Mouse (Mus musculus): ENCODE data around the gene Orai3. TPM values are rescaled to one million over a fixed set of nuclear protein-coding genes. Genes with fewer than 3 reads are reported as not detected.

Orai3 gene
- polyA plus RNA-seq, 1 experiment from 2014 or later: 10.3 TPM

DNA sequence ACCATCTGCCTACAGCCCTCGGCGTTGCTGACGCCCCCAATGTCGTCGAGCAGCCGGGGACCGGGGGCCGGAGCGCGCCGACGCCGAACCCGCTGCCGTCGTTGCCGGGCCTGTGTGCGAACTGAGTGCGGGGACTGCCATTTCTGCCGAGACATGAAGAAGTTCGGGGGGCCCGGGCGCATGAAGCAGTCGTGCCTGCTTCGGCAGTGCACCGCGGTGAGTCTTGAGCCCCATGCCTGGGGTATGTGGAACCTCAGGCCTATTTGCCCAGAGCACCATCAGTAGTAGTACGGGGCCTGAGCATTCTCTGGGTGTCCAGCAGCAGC lies 21.4 kb upstream of the Orai3 start:
- Histone ChIP-seq H3K4me3 (peak overlapping the region; percentile 94), H3K27ac (peak overlapping the region; percentile 30; the same call in 1 of the 2 replicates), H3K27me3 (ENCODE audit: insufficient read depth, poor library complexity, severe bottlenecking) (no peaks in the 10 kb centered on the region), H3K4me1 (replicated peaks) (peaks cover 42% of the 10 kb centered on the region), H3K36me3 (peaks cover 58% of the 10 kb centered on the region), H3K9me3 (no peaks in the 10 kb centered on the region)
- DNase-seq (ENCODE audit: low spot score): no peak
- 95% methylated on average over 28 of the region's 28 CpGs for WGBS

DNA sequence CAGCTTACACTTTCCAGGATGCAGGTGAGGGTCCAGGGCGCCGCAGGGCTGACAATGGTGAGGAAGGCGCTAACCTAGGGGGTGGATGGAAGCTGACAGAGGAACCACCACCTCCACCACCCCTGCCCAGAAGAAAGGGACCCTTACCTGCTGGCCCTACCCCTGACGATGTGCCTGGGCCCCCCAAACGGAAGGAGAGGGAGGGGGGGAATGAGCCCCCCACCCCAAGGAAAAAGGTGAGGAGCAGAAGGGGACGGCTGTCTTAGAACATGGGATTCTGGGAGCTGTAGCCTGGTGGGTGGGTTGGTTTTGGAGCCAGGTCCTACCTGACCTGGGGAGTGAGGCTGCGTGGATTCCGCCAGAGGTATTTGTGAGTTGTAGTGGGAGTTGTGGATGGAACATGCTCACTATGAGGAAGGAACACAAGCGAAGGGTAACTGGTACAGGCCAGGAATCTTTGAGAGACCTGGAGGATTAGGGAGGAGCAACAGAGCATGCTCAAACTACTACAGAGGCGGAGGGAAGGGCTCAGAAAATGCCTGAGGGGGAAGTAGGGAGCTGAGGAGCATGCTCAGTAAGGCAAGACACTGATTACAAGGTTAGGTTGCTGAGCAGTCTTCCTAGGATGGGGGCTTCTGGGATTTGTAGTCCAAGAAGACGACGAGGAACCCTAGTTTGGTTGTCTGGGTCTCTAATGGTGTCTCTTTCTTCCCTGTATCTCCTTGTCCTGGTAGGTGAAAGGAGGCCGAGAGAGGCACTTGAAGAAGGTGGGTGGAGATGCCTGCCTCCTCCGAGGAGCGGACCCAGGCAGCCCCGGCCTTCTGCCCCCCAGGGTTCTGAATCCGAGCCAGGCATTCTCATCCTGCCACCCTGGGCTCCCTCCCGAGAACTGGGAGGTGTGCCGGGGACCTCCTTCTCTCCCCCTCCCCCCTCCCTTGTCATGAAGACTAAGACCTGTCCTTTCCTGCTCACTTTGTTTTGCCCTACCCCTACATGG lies 19.2 kb upstream of the Orai3 start:
- 88% methylated on average over 19 of the region's 19 CpGs for WGBS
- Histone ChIP-seq H3K27me3 (ENCODE audit: insufficient read depth, poor library complexity, severe bottlenecking) (no peaks in the 10 kb centered on the region), H3K9me3 (no peaks in the 10 kb centered on the region), H3K4me1 (replicated peaks) (peaks cover 30% of the 10 kb centered on the region), H3K4me3 (no peak overlapping the region), H3K27ac (no peak overlapping the region), H3K36me3 (peaks cover 80% of the 10 kb centered on the region)
- no peak for DNase-seq (ENCODE audit: low spot score)

DNA sequence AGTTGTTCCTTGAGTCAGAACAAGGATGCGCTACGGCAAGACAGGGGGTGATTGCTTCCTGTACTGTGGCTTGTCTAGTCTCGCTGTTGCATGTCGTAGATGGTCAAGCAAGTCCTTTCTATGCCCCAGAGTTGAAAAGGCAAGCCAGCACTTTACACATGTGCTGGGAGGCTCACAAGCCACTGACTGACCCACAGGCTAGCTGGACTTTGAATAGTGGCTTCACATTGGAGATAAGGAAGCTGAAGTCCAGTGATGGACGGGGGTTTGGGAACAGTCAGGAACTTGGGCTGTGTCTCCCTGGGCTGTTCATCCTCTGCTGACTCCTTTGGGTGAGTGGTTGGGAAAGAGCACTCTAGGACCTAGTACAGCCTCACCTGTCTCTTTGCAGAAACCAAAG lies 18.0 kb upstream of the Orai3 start:
- Histone ChIP-seq H3K9me3 (no peaks in the 10 kb centered on the region), H3K27me3 (ENCODE audit: insufficient read depth, poor library complexity, severe bottlenecking) (no peaks in the 10 kb centered on the region), H3K27ac (no peak overlapping the region), H3K4me1 (replicated peaks) (peaks cover 41% of the 10 kb centered on the region), H3K36me3 (peaks cover 92% of the 10 kb centered on the region), H3K4me3 (no peak overlapping the region)
- no peak for DNase-seq (ENCODE audit: low spot score)
- 94% methylated on average over 5 of the region's 5 CpGs for WGBS

DNA sequence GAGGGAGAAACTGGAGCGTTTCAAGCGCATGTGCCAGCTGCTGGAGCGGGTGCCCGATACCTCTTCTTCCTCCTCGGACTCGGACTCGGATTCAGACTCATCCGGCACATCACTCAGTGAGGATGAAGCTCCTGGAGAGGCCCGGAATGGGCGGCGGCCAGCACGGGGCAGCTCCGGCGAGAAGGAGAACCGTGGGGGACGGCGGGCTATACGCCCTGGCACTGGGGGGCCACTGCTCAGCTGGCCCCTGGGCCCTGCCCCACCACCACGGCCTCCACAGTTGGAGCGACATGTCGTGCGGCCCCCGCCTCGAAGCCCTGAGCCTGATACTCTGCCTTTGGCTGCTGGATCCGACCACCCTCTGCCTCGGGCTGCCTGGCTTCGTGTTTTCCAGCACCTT lies 17.5 kb upstream of the Orai3 start:
- WGBS: 94% methylated on average over 27 of the region's 27 CpGs
- no peak for DNase-seq (ENCODE audit: low spot score)
- Histone ChIP-seq H3K36me3 (peaks cover 96% of the 10 kb centered on the region), H3K9me3 (no peaks in the 10 kb centered on the region), H3K27me3 (ENCODE audit: insufficient read depth, poor library complexity, severe bottlenecking) (no peaks in the 10 kb centered on the region), H3K4me3 (no peak overlapping the region), H3K4me1 (replicated peaks) (peaks cover 37% of the 10 kb centered on the region), H3K27ac (no peak overlapping the region)

DNA sequence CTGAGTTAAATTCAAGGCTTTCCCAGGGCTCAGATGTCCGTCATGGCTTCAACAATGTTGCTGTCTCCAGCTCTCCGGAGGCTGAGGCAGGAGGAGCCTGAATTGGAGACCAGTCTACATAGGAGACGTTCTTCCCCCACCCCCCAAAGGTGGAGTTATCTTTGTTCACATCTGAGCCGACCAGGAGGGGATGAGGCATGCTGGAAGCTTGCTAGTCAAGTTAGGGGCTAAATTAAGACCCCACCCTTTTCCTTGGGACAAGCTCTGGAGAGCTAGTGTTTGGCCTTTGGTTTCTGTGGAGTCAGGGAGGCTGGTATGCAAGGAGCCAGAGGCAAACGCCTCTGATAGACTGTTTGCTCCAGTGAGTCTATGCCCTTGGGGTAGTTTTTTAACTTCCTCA lies 16.5 kb upstream of the Orai3 start:
- H3K36me3 ChIP-seq: peaks cover 100% of the 10 kb centered on the region
- 79% methylated on average over 5 of the region's 5 CpGs for WGBS
- H3K4me3 ChIP-seq: no peak overlapping the region
- H3K27ac ChIP-seq: no peak overlapping the region
- H3K4me1 ChIP-seq (replicated peaks): peaks cover 26% of the 10 kb centered on the region
- no peaks in the 10 kb centered on the region for H3K27me3 ChIP-seq (ENCODE audit: insufficient read depth, poor library complexity, severe bottlenecking)
- no peak for DNase-seq (ENCODE audit: low spot score)
- no peaks in the 10 kb centered on the region for H3K9me3 ChIP-seq

DNA sequence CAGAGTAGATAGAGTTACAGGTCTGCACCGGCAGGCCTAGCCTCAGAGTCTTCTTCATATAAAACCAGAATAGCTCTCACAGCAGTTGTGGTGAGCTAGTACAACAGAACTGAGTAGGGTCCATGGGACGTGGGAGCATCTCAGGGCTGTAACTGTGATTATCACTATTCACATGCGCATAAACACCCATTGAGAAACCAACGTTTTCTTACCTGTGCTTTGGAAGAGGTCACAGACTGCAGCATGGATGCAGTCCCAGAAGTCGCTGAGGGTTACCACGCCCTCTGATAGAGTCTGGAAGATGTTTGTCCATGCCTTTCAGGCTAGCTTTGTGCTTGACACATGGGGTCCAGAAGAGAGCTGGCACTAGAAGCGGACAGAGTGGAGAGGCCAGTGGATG lies 15.9 kb upstream of the Orai3 start:
- WGBS: 91% methylated on average over 7 of the region's 7 CpGs
- no peak overlapping the region for H3K4me3 ChIP-seq
- DNase-seq (ENCODE audit: low spot score): no peak
- 0 out of 2 replicates have a peak, but pooled peaks cover 20% of the 10 kb centered on the region for H3K4me1 ChIP-seq (replicated peaks)
- H3K9me3 ChIP-seq: no peaks in the 10 kb centered on the region
- H3K36me3 ChIP-seq: peaks cover 100% of the 10 kb centered on the region
- no peaks in the 10 kb centered on the region for H3K27me3 ChIP-seq (ENCODE audit: insufficient read depth, poor library complexity, severe bottlenecking)
- H3K27ac ChIP-seq: no peak overlapping the region

DNA sequence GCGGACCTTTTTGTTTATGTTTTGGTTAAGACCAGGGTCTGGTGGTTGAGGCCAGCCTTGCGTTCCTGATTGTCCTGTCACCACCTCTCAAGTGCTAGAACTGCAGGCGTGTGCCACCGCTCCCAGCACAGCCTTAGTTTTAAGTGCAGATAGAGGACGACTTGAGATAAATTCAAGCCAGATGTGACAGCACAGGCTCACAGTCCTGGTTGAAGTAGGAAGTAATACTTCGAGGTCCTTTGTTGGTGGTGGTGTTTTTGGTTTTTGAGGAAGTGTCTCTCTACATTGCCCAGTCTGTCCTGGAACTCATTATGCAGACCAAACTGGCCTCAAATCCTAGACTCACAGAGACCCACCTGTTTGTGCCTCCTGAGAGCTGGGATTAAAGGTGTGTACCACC lies 9.9 kb upstream of the Orai3 start:
- H3K27me3 ChIP-seq (ENCODE audit: insufficient read depth, poor library complexity, severe bottlenecking): no peaks in the 10 kb centered on the region
- no peak for DNase-seq (ENCODE audit: low spot score)
- peaks cover 98% of the 10 kb centered on the region for H3K36me3 ChIP-seq
- H3K9me3 ChIP-seq: no peaks in the 10 kb centered on the region
- 0 out of 2 replicates have a peak, but pooled peaks cover 11% of the 10 kb centered on the region for H3K4me1 ChIP-seq (replicated peaks)
- H3K4me3 ChIP-seq: no peak overlapping the region
- WGBS: 65% methylated on average over 6 of the region's 6 CpGs
- no peak overlapping the region for H3K27ac ChIP-seq

DNA sequence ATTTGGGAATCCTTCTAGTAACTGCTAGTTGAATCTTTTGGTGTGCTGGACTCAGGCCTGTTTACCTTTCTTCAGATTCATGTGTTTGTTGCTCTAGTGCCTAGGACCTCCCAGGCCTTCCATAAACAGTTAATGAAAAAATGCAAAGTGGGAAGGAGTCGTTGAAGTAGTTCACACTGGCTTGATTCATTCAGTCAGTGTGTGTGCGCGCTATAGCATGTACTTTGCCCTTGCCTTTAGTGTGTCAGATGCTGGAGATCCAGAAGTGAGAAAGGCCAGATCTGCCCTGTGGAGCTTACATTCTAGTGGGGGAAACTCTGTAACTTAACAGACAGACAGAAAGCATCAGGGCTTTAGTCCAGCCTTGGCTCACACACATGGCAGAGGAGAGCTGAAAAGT lies 9.1 kb upstream of the Orai3 start:
- Histone ChIP-seq H3K4me1 (replicated peaks) (0 out of 2 replicates have a peak, but pooled peaks cover 11% of the 10 kb centered on the region), H3K27me3 (ENCODE audit: insufficient read depth, poor library complexity, severe bottlenecking) (no peaks in the 10 kb centered on the region), H3K9me3 (no peaks in the 10 kb centered on the region), H3K4me3 (no peak overlapping the region), H3K36me3 (peaks cover 98% of the 10 kb centered on the region), H3K27ac (no peak overlapping the region)
- DNase-seq (ENCODE audit: low spot score): no peak
- WGBS: 94% methylated on average over 3 of the region's 3 CpGs

DNA sequence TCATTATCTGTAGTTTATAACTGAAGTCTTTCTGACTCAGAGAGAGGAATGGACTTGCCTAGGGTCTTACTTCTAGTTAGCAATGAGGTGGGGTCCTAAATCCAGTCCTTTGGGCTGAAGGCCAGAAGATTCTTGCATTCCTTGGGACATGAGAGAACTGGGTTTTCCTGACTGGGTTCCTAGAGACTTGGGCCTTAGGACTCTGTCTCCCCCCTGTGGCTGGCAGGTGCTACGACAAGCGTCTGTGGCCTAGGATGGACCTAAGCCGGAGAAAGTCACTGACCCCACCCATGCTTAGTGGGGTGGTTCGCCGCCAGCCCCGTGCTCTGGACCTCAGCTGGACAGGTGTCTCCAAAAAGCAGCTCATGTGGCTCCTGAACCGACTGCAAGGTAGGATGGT lies 8.6 kb upstream of the Orai3 start:
- no peaks in the 10 kb centered on the region for H3K9me3 ChIP-seq
- H3K36me3 ChIP-seq: peaks cover 98% of the 10 kb centered on the region
- no peaks in the 10 kb centered on the region for H3K27me3 ChIP-seq (ENCODE audit: insufficient read depth, poor library complexity, severe bottlenecking)
- DNase-seq (ENCODE audit: low spot score): peak; percentile 66
- no peak overlapping the region for H3K4me3 ChIP-seq
- 51% methylated on average over 7 of the region's 7 CpGs for WGBS
- no peak overlapping the region for H3K27ac ChIP-seq
- 0 out of 2 replicates have a peak, but pooled peaks cover 6% of the 10 kb centered on the region for H3K4me1 ChIP-seq (replicated peaks)

DNA sequence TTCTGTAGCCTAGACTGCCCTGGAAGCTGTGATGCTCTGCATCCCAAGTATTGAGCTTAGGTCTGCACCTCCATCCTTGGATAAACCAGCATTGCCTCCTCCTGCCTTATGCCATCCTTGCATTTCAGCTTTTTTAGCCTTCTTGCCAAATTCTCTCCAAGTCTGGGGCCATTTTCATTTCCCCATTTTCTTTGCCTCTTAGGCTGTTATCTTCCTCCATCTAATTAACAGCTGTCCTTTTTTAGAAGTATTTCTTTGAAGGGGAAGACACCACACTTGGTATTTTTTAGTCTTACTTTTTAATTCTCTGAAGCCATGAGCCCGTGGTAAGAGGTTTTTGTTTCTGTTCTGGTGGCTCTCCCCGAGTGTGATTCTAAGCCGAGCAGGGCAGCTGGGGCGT lies 6.0 kb upstream of the Orai3 start:
- H3K36me3 ChIP-seq: peaks cover 98% of the 10 kb centered on the region
- H3K27me3 ChIP-seq (ENCODE audit: insufficient read depth, poor library complexity, severe bottlenecking): no peaks in the 10 kb centered on the region
- no peak overlapping the region for H3K4me3 ChIP-seq
- no peaks in the 10 kb centered on the region for H3K9me3 ChIP-seq
- no peak for DNase-seq (ENCODE audit: low spot score)
- 92% methylated on average over 4 of the region's 4 CpGs for WGBS
- H3K4me1 ChIP-seq (replicated peaks): peaks cover 13% of the 10 kb centered on the region
- no peak overlapping the region for H3K27ac ChIP-seq

DNA sequence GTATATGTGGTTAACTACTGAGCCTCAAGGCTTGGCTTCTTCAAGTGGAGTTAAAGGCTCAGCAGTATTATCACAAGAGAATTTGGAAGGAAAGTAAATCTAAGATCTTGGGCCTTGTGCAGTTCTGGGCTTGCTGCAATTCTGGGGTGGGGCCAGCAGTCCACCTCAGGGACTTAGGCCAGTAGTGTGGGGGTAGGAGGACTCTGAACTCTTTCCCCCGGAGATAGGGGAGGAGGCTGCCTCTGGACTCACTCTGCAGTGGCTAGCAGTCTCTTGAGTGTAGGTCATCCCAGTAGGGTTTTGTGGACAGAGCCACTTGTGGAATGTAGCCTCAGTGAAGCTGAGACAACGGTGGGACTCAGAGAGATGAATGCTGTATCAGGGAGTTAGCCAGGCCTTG lies 3.9 kb upstream of the Orai3 start:
- no peak for DNase-seq (ENCODE audit: low spot score)
- Histone ChIP-seq H3K4me1 (replicated peaks) (peaks cover 34% of the 10 kb centered on the region), H3K9me3 (no peaks in the 10 kb centered on the region), H3K4me3 (no peak overlapping the region), H3K36me3 (peaks cover 79% of the 10 kb centered on the region), H3K27me3 (ENCODE audit: insufficient read depth, poor library complexity, severe bottlenecking) (no peaks in the 10 kb centered on the region), H3K27ac (no peak overlapping the region)
- WGBS: 92% methylated on average over 2 of the region's 2 CpGs

DNA sequence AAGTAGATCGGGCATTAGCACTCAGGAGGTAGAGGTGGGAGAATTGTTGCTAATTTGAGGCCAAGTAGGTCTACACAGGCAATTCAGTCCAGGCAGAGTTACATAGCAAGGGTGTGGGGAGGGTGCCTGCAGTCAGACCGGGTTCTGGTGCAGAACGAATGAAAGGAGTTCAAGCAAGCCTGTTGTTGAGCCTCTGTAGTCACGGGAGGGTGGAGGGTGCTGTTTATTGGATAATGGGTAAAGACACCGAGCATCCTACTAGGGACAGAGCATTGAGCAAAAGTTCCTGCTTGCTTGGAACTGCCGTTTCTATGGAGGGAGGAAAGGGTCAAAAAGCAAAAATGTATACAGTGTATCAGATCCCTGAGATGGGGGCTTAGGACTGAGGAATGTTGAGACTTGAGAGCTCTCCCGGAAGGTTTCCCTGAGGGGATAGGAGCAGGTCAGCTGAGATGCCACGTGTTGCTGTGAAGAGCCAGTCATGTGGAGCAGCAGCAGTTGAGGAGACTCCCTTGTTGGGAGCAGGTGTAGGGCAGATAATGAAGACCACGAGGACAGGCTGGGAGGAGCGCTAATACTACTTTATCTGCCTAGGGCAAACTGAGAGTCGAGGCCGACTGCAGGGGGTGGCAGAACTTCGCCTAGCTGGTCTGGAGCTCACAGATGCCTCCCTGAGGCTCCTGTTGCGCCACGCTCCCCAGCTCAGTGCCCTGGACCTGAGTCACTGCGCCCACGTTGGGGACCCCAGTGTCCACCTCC lies 2.6 kb upstream of the Orai3 start:
- no peak overlapping the region for H3K27ac ChIP-seq
- no peak for DNase-seq (ENCODE audit: low spot score)
- no peaks in the 10 kb centered on the region for H3K27me3 ChIP-seq (ENCODE audit: insufficient read depth, poor library complexity, severe bottlenecking)
- no peaks in the 10 kb centered on the region for H3K9me3 ChIP-seq
- peaks cover 40% of the 10 kb centered on the region for H3K4me1 ChIP-seq (replicated peaks)
- 79% methylated on average over 17 of the region's 17 CpGs for WGBS
- peaks cover 67% of the 10 kb centered on the region for H3K36me3 ChIP-seq
- 0 out of 2 replicates have a peak overlapping the region, but pooled peaks have one; percentile 12 for H3K4me3 ChIP-seq
